Mouse (Mus musculus): ENCODE results near the gene Gsap. TPM values are rescaled to one million over a fixed set of nuclear protein-coding genes. Genes with fewer than 3 reads are reported as not detected.
A peak's percentile ranks its signal among the peaks of the same experiment; 100 is the strongest.
"Not testable (repeated sequence)": the region's sequence is repeated elsewhere in the genome, so short reads cannot be mapped to it uniquely, and the experiment has no call there.

Gsap gene
- total RNA-seq, 2 experiments from 2014 or later: 4.9 to 6.7 TPM

- DNase-seq: no peak
Observed at GRCm38 (mm10) chr5:21328560-21328959, 142.5 kb downstream of the Gsap start.

DNA sequence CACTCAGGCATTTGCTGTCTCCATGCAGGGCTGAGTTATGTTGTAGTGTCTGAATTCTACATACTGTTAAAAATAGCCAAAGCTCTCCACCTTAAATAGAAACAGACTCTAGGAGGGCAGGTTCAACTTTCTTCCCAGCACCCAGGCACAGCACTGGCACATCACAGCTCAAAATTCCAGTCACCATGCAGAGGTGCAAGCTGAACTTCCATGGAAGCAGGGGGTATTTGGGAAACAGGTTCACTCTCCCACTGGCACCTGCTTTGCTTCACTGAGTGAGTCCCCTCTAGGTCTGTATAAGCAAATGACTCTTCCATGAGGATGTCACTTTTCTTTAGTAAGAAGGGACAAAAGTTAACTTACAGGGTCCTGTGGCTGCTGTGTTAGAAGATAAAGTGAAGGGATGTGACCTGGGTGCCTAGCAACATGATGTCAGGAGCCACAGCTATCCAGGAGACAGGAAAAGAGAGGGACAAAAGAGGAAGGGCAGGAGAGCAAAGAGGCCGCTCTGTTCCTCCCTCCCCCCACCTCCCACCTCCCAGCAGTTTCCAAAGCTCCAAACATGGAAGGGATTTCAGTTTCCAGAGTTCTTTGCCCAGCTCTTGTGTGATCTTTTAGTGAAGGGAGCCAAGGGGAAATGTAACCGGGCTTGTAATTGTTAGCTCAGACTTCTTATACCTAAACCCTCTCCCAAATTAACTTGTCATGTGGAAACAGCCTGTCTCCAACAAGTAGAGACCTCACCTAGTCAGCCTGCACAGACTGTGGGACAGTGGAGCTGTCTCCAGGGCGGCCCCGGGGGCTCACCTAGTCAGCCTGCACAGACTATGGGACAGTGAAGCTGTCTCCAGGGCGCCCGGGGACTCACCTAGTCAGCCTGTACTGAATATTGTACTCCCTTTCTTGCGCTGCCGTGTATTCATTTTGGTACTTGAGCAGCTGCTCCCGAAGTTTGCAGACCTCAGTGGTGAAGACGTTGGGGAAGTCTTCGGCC is 143.9 kb downstream of the Gsap start:
- no peak for DNase-seq

- DNase-seq: peak; percentile 18
Observed at GRCm38 (mm10) chr5:21331656-21332055, 145.6 kb downstream of the Gsap start.

DNA sequence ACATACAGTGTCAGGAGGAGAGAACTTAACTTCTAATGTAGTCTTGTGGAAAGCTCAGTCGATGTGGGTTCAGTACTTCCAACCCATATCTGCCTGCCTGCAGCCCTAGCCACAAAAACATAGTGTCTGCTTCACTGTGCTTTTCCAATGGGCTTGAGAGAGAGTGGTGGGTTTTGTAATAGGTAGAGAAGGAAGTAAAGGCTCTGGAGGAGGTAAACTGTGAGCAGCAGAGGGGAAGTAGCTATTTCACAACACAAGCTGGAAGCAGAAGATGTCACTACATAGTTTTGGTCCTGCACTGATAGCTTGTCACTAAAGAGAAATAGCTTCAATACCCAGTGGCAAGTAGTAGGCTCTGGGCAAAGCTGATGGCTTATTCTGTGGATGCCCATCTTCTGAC is 146.1 kb downstream of the Gsap start:
- DNase-seq: no peak

GRCm38 (mm10) chr5:21342265-21342664 is 156.2 kb downstream of the Gsap start:
- not testable (repeated sequence) for DNase-seq

DNA sequence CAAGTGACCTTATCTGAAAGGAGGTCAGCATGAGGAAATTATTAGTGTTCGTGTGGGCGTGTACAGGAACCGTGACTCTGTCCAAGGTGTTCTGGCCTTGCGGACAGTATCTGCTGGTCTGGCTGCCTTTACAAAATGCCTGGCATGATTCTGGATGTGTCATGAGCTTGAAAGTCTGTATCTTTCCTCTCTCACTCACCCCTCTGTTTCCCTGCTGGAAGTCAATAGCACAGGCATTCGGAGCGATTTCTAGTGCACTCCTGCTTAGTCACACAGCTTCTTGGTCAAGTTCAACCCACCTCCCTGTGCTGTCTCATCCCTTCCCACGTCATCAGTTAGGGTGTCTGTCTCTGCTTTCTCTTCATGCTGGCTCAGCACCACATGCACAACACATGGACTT is 162.3 kb downstream of the Gsap start:
- peak; percentile 32 for DNase-seq

- DNase-seq: no peak
Observed at GRCm38 (mm10) chr5:21351678-21352077, 165.6 kb downstream of the Gsap start.

GRCm38 (mm10) chr5:21358648-21359047 is 172.6 kb downstream of the Gsap start:
- DNase-seq: no peak

DNA sequence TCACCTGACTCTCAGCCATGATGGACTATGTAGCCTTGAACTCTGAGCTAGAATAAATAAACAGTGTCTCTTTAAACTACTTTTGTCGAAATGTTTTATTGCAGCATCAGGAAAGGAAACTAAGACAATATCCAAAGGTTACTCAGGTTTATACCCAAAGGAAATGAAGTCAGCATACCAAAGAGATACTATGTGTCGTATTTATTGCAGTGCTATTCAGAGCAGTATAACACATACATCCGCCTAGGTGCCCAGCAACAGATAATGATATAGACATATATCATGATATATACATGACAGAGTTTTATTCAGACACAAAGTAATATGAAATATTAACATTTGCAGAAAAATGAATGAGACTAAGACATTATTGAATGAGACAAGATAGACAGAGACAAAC is 177.3 kb downstream of the Gsap start:
- no peak for DNase-seq

Other genes with a start within 250 kb of the Gsap start
- 10 to 100 TPM; 11.2 to 15.7 TPM for gene Rsbn1l, start 229.9 kb upstream of the Gsap start, total RNA-seq (2021)
- gene Ptpn12, start 130.3 kb upstream of the Gsap start, total RNA-seq (2021): 10 to 100 TPM; 44.9 to 53.5 TPM
- gene Fgl2, start 186.4 kb downstream of the Gsap start, total RNA-seq (2021): 1 to 10 TPM; 7.5 to 9.0 TPM
- under 1 TPM in 1 of 2 experiments, not detected in 1; 0.15 TPM for gene Ccdc146, start 238.4 kb downstream of the Gsap start, total RNA-seq (2021)
- 10 to 100 TPM; 12.9 to 13.2 TPM for gene Fam185a, start 238.7 kb downstream of the Gsap start, total RNA-seq (2021)